Mouse (Mus musculus): ENCODE measurements at regions not wholly inside any gene's neighbourhood (a gene's known extent, or its start where the extent isn't known, plus 50 kb on each side); places are given as distances from the start of the nearest gene placed in this dataset.
A peak's percentile ranks its signal among the peaks of the same experiment; 100 is the strongest.
"Not testable (repeated sequence)": the region's sequence is repeated elsewhere in the genome, so short reads cannot be mapped to it uniquely, and the experiment has no call there.

DNA sequence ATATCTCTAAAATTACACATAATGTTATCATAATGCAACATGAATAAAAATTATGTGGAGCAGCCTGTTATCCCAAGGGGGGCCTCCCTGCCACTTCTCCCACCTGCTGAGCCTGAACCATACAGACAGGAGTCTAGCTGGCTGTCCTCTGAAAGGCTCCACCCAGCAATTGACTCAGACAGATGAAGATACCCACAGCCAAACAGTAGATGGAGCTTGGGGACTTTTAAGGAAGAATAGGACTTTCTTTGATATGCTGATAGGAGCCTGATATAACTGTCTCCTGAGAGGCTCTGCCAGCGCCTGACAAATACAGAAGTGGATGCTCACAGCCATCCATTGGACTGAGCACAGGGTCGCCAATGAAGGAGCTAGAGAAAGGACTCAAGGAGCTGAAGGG lies 468.4 kb downstream of the Dad1 start:
- not testable (repeated sequence) for DNase-seq

DNA sequence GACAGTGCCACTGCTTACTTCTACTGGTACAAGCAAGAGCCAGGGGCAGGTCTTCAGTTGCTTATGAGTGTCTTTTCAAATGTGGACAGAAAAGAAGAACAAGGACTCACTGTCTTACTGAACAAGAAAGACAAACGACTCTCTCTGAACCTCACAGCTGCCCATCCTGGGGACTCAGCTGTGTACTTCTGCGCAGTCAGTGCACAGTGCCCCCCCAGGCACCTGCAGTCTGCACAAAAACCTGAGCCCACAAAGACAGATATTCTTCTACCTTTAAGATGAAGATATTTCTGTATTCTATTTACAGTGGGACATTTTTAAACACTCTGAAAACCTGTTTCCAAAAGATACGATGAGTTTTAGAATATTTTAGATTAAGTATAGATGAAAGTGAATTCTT lies 476.5 kb downstream of the Dad1 start:
- no peak for DNase-seq

DNA sequence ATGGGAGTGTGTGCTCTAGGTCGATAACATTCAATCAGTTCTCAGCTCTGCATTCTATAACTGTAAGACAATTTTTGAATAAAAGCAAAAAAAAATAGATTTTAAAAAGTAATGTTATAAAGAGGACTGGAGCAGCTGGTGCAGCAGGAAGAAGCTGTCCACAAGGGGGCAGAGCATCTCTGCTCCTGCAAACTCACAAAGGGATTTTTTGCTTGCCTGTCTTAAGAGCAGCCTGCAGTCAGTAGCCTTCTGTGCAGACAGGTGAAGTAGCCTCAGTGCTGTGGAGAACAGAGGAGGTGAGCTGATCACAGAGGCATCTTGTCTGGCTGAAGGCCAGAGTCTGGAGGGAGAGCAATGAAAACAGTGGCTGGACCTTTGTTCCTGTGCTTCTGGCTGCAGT lies 477.2 kb downstream of the Dad1 start:
- DNase-seq: peak in 1 of 2 experiments; percentile 4

DNA sequence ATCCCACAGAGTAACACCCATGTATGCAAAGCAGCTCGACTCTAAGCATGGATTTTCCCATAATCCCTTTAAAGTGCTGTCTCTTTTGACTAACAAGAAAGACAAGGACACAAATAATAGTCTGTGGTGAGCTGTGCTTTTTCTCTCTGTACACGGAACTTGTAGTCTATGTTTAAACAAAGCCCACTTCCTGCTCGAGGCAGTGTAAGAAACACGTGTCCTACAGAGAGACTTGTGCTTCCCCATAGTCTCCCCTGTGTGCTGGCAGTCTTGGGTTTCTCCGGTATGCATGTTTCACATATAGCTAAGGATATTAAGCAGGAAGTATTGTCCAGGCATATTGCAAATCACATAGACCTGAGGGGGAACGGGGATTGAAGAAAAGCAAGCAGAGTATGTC lies 487.4 kb downstream of the Dad1 start:
- DNase-seq: not testable (repeated sequence)

DNA sequence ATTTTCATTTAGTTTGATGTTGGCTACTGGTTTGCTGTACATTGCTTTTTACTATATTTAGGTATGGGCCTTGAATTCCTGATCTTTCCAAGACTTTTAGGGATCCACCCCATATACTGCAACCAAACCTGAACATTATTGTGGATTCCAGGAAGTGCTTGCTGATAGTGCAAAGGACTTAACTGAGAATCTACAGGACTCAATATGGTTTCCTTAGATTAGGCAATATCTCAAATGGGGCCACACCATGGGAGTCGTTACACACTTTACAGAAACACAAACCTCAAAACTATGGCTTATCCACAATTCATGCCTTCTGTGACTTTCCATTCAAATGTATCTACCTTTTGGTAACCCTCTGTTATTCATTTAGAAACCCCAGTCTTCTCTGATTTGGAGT lies 488.0 kb downstream of the Dad1 start:
- not testable (repeated sequence) for DNase-seq

DNA sequence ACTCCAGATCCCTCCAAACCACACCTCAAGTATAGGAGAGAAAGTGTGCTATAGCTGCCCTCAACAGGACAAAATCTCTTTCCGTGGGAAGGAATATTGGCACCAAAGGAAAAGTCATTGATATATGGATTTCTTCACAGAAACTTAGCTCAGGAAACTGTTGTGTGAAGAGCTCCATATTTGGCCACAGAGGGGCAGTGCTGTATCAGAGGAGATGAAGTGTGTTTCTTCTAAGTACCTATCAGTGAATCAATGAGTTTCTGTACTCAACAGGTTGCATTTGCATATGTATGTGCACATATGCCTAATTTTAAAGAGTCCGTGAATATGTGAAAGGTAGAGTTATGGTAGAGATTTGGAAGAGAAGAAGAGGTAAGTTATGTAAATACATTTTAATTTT lies 493.3 kb downstream of the Dad1 start:
- not testable (repeated sequence) for DNase-seq

DNA sequence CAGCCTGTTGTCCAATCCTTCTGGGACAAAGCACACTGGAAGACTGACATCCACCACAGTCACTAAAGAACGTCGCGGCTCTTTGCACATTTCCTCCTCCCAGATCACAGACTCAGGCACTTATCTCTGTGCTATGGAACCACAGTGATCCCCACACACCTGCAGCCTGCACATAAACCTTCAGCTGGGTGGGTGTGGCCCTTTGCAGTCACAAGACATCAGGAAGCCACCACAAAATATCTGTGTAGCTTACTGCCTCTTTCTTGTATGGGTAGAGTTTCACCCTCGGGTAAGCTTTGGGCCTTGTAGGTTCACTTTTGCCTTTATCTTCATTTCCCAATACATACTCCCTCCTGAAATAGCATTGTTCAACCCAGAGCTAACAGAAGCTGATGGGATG lies 496.1 kb downstream of the Dad1 start:
- DNase-seq: not testable (repeated sequence)

DNA sequence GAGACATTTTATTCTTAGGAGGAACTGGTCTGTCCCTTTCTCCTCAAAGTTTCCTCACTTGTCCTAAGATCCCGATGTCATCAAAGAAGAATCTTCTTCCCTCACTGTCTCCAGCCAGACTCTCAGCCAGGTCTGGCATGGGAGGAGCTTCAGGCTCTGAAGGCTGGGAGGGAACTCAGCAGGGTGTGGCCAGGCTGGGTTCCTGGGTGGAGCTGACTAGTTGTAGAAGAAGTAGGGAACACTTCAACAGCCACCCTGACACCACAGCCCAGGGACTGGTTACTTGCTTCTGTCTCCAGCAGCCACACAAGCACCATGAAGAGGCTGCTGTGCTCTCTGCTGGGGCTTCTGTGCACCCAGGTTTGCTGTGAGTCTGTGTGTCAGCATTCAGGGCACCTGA lies 496.8 kb downstream of the Dad1 start:
- not testable (repeated sequence) for DNase-seq

DNA sequence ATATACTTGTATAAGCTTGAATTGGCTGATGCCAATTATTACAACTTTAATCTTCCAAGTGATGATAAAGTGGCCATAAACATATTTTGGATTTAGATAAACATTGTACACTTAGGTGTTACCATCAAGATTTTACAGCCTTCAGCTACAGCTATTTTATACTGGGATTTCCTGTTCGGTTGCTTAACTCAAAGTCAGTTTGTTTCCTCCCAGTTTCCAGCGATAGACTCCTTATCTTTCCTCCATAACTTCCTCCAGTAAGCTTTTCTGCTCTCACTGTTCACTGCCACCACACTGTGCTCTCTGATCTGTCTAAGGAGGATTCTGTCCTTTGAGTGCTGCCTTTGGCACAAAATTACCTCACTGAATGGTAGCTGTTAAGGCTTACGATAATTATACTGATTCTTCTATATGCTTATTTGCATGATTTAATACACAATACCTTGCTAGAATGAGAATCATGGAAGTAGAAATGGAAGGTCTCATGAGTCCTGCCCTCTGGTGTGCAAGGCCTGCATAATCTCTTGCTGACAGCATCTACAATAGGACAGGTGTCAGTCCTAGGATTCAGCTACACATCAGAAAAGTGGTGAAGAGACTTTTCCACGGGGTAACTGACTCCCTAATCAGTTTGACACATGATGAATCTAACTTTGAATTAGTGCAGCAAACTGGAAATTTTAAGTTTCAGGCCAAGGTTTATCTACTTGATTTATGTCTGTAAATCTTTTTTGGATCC lies 503.0 kb downstream of the Dad1 start:
- no peak for DNase-seq

DNA sequence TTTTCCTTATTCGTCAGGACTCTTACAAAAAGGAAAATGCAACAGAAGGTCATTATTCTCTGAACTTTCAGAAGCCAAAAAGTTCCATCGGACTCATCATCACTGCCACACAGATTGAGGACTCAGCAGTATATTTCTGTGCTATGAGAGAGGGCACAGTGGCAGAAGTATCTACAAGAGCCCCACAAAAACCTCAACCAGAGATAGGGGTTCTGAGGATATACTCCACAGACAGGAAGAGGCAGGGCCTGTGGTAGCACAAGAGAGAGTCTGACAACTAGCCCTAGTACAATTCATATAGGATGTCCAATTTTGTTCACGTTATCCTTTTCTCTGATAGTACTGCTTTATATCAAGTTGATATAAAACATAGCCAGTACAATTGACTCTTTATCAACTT lies 510.4 kb downstream of the Dad1 start:
- not testable (repeated sequence) for DNase-seq

DNA sequence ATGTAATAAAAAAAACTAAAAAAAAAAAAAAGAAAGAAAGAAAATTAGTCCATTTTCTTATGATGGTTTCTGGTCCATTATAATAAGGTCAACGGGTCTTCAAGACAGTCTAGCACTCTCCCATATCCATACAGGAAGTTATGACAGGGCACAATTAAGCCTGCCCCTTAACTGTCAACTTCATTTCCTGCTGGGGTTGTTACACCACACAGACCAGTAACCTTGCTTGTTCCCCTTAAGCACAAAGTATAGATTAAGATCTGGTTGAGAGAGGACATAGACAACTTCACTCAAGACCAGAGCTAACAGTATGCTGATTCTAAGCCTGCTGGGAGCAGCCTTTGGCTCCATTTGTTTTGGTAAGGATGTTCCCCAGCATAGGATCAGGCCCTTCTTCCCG lies 511.0 kb downstream of the Dad1 start:
- not testable (repeated sequence) for DNase-seq

DNA sequence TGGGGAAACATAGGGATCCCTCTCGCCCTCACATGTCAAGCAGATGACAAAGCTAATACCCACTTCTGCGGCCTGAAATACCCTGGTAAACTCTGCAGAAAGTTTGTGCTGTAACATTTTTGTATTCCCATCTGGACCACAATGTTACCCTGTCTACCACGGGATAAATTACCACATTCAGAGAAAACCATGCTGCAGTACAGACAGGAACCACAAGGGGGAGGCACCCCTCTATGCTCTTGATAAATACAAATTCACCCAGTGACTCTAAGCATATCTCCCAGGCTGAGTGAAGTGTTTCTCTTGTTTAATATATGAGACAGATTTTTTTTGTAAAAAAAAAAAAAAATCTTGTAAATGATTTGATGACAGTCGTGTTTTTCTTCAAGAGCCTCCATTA lies 512.7 kb downstream of the Dad1 start:
- DNase-seq: peak; percentile 1 to 3

DNA sequence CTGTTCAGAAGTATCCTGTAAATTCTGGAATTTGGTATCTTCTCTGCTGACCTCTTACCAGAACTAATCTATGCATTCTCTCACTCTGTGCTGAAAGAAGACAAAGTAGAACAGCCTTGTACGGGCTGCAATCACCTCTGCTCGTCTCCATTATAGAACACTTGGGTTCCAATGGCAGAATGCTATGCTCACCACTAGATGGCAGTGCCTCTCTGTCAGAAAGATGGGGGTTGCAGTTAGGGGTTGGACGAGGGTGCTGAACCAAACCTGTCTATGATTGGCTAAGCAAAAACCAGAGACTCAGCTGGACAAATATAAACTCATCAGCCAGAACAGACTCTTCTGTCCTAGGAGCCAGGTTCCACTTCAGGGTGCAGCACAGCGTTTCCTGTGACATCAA lies 515.9 kb downstream of the Dad1 start:
- DNase-seq: not testable (repeated sequence)

DNA sequence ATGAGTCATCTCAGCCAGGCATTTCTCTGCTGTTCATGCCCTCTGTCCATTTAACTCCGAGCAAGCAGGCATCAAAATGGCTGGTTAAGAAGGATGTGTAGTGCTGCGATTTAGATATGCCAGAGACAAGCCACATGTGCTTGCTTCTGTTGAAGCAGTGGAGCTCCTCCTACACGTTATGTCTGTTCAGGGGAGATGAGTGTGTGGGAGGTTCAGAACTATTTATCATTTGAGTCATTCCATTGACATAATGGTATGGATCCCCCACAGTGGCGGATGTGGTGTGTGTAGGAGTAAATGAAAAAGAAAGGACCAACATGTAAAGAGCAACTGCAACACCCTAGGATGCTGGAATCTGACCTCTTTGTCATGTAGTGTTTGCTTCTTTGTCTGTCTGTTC lies 517.6 kb downstream of the Dad1 start:
- not testable (repeated sequence) for DNase-seq

DNA sequence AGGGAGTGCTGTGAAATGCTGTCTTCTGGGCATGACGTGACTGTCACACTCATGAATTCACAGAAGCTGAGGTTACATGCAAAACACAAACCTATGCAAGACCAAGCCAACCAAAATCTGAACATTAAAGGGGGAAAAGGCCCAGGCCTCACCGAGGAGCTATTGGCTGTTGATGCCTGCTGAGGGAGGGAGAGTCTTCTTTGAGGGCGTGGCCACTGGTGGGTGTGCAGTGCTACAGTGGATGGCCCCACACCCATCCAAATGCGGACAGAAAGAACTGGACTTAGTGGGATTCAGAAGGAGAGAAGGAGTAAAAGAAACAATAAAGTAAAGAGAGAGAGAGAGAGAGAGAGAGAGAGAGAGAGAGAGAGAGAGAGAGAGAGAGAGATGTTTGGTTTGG lies 522.3 kb downstream of the Dad1 start:
- not testable (repeated sequence) for DNase-seq

DNA sequence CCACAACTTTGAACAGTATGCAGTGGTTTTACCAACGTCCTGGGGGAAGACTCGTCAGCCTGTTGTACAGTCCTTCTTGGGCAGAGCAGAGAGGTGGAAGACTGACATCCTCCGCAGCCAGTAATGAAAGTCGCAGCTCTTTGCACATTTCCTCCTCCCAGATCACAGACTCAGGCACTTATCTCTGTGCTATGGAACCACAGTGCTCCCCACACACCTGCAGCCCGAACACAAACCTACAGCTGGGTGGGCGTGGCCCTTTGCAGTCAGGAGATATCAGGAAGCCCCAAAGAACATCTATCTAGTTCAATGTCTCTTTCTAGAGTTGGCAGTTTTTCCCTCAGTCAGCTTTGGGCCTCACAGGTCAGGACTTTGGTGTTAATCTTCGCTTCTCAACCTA lies 524.0 kb downstream of the Dad1 start:
- not testable (repeated sequence) for DNase-seq

DNA sequence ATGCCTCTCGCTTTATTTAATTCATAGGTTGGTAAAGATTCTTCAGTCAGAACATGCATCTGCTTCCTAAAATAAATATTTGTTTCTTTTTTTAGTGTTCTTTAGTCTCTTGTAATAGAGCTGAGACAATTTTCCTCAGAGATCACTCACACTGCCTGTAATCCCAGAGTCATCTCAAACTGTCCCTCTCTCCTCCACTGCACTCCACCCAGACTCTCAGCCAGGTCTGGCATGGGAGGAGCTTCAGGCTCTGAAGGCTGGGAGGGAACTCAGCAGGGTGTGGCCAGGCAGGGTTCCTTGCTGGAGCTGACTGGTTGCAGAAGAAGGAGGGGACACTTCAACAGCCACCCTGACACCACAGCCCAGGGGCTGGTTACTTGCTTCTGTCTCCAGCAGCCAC lies 524.8 kb downstream of the Dad1 start:
- not testable (repeated sequence) for DNase-seq

DNA sequence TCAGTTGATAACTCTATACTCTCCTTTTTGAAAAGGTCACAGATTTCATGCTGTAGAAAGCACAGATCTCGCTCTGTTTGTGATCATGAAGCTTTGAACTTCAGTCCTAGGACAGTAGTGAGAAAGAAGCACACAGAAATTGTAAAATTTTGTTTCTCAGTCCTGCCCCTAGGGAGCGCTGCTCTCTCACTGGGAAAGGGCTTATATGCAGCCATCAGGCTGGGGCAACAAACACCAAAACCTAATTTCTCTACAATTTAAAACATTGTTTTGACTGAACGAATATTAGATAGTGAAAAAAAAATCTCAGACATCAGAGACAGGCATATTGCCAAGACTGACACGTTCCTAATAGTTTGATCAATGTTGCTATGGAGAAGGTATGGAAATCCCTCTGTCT lies 527.0 kb downstream of the Dad1 start:
- not testable (repeated sequence) for DNase-seq

DNA sequence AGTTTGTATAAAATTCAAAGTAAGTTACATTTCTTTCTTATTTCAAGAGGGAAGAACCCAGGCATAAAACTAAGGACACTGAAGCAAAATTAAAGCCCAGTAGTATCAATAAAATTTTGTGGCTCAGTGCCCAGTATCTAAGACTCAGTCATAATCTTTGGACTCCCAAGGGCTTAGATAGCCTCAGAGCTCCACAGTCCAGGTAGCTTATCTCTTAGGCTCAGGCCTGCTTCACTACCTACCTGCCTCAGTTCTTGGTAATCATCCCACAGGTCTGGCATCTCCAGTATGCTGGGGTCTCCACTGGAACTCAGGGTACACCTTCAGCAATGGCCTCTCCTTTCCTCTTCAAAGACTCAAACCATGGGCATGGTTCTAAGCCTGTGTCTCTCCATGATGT lies 530.3 kb downstream of the Dad1 start:
- DNase-seq: not testable (repeated sequence)

DNA sequence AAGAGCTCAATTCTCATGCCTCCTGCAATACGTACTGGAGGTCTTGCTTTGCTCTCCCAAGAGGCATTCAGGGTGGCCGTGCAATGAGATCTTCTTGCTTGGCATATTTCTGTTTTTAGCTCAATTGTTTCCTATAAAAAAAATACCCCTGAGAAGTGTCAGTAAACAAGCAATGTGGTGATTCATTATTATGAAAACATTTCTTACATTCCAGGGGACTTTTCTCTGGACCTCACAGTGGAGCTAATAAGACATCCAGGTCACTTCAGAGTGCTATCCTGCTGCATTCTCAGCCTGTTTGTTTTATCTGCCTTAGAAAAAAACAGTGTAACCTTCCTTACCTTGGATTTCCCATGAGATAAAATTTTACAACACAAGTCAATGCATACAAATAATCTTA lies 532.0 kb downstream of the Dad1 start:
- DNase-seq: not testable (repeated sequence)

DNA sequence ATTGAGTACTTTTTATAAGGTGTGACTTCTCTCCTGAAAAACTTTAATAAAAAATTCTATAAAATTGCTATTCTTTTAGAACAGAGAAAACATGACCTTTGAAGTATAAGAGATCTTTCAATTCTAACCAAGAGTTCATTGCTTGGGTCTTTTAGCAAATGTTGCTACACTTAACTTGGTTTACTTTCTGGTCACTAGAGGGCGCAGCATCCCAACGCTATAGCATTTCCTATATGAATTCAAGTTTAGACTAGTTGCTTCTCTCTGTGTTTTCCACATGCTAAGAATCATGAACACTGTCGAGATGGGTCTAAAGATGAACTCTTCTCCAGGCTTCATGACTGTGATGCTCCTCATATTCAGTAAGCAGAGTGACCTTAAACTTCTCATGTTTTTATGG lies 544.3 kb downstream of the Dad1 start:
- not testable (repeated sequence) for DNase-seq

DNA sequence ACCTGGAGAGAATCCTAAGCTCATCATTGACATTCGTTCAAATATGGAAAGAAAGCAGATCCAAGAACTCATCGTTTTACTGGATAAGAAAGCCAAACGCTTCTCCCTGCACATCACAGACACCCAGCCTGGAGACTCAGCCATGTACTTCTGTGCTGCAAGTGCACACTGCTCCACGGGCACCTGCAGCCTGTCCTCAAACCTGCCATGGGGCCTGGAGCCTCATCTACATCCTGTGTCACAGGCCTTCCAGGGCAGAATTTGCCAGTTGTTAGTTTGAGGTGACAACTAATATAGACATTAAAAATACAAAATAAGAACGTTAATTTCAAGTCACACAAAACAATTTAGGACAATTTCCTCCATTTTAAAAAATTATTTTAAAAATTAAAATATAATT lies 549.6 kb downstream of the Dad1 start:
- not testable (repeated sequence) for DNase-seq

DNA sequence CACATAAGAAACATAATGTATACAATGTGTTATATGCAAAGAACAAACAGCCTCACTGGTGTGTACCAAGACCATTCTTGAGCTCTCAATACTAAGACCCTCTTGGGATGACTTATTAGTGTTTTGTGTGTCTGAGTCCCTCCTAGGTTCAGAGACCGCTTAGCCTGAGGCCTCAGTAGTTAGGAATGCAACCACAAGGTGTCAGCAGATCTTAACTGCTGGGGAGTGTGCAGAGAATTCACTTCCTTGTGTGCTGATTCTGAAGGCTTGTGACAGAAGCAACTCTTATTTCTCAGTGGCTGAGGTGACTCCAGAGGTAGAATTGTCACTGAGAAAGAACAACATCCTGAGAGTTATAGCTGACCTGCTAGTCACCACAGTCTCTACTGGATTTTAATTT lies 550.3 kb downstream of the Dad1 start:
- DNase-seq: not testable (repeated sequence)

DNA sequence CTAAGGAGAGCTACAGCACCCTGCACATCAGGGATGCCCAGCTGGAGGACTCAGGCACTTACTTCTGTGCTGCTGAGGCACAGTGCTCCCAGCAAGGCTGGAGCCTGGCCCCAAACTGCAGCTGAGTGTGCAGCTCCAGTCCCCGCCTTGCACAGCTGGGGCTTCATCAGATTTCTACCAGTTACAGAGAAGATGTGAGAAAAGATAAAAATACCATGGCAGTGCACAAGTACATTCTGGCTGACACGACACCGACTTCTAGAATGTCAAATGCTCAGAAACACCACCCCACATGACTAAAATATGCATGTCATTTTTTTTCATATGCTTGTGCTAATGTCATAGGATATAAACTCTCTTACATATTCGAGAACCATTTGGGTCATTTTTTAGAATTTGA lies 569.8 kb downstream of the Dad1 start:
- not testable (repeated sequence) for DNase-seq
